Mouse (Mus musculus) liver, postnatal 0 days (tissue): ENCODE measurements around the gene Col4a1. TPM values are rescaled to one million over a fixed set of nuclear protein-coding genes. Genes with fewer than 3 reads are reported as not detected.

ENCODE experiments used
- ATAC-seq: fragments of 200-750 bp; cut with Nextera tagmentation; 2 replicates; pipeline ENCODE4 v1.8.0; 2017; ENCODE audit warnings: mild to moderate bottlenecking, moderate library complexity
- DNase-seq: peaks from one replicate; pipeline ENCODE4 v3.0.0-alpha.2; 2016
- H3K27ac ChIP-seq: fragments of 300-500 bp; sonication (generic); 2 replicates; pipeline ENCODE4 v1.5.1; 2014; ENCODE audit warnings: antibody characterized with exemption, moderate library complexity, mild to moderate bottlenecking, low read depth
- H3K27me3 ChIP-seq: fragments of 300-500 bp; sonication (generic); 2 replicates; pipeline ENCODE4 v1.6.1; 2014; ENCODE audit warnings: low read length, control low read depth, mixed read lengths; ENCODE audit not compliant: insufficient read depth
- H3K36me3 ChIP-seq: fragments of 300-500 bp; sonication (generic); replicated peaks from 2 replicates; pipeline ENCODE4 v1.6.1; 2014; ENCODE audit warnings: mild to moderate bottlenecking, control low read depth, low read length, moderate library complexity, mixed read lengths; ENCODE audit not compliant: insufficient read depth
- H3K4me1 ChIP-seq: fragments of 300-500 bp; sonication (generic); 2 replicates; pipeline ENCODE4 v1.6.1; 2014; ENCODE audit warnings: antibody characterized with exemption, mild to moderate bottlenecking, control low read depth; ENCODE audit not compliant: insufficient read depth
- H3K4me2 ChIP-seq: fragments of 300-500 bp; sonication (generic); 2 replicates; pipeline ENCODE4 v1.6.1; 2014; ENCODE audit warnings: low read depth, mild to moderate bottlenecking, low read length, moderate library complexity, mixed read lengths
- H3K4me3 ChIP-seq: fragments of 300-500 bp; sonication (generic); 2 replicates; pipeline ENCODE4 v1.5.1; 2014; ENCODE audit warnings: low read depth, low read length
- H3K9ac ChIP-seq: fragments of 300-500 bp; sonication (generic); replicated peaks from 2 replicates; pipeline ENCODE4 v1.6.1; 2014; ENCODE audit warnings: mild to moderate bottlenecking, moderate library complexity
- H3K9me3 ChIP-seq: fragments of 300-500 bp; sonication (generic); 2 replicates; pipeline ENCODE4 v1.6.1; 2016; ENCODE audit warnings: mild to moderate bottlenecking, control low read depth, low read length, mixed read lengths
- CTCF ChIP-seq: sonication (generic); IDR thresholded peaks from 2 replicates; pipeline ENCODE4 v1.5.1; 2016; ENCODE audit warnings: antibody characterized with exemption, low read depth
- EP300 ChIP-seq: IDR thresholded peaks from 2 replicates; pipeline ENCODE4 v1.6.1; 2016; ENCODE audit warnings: antibody characterized with exemption, low read depth, mild to moderate bottlenecking
- WGBS: fragments of 180-500 bp; shearing (Covaris S2); extraction: QIAGEN DNeasy Blood & Tissue Kit; methylation state at CpG from one replicate; pipeline ENCODE4 v1.1.7; 2014; ENCODE audit not compliant: insufficient replicate concordance; 5-methylcytosine and 5-hydroxymethylcytosine counted together
- polyA plus RNA-seq: library from polyadenylated mRNA; unstranded; fragments of >200 nt; fragmentation: Nextera tagmentation; extraction: Ambion mirVana; gene quantifications from 2 replicates; pipeline ENCODE4 v1.2.1, GENCODE M21; 2015

Col4a1 gene
- polyA plus RNA-seq, 1 experiment from 2014 or later, result 22.6 TPM

DNA sequence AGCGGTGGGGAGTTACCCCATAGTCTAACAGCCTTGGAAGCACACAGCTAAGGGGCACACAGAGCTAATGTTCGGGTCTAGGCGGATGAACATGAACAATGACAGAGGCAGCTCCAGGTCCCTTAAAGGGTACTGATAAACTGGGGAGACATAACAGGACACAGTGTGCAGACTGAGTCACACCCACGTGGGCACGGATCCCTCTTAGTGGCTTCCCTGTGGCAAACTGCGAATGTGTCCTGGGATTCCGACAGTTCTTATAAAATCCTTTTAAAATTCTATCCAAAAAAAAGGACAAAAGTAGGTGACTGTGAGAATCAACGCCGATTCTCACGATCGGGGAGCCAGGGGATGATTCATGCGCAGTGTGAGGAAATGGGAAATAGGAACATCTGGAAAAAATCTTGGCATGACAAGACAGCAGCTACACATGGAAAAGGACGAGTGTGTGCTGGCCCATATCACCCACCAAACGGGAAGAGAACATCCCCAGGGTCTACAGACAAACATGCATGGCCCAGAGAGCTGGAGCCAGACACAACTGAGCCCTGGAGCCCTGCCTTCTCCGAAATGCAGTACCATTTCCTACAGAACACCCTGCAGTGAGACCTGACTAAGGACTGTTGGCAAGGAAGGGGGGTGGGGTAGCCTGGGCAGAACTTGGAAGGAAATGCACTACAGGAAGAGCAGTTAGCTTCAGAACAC lies 50.4 kb downstream of the Col4a1 start:
- no peak for TF ChIP-seq CTCF
- TF ChIP-seq EP300, result no peak
- WGBS, result 66% methylated on average over 15 of the region's 15 CpGs
- no peak for DNase-seq

GRCm38 (mm10) chr8:11259832-11260615 lies 52.6 kb downstream of the Col4a1 start:
- no peak overlapping the region for H3K4me3 ChIP-seq
- H3K4me2 ChIP-seq, result no peak overlapping the region
- no peaks in the 10 kb centered on the region for H3K9me3 ChIP-seq
- 17% methylated on average over 10 of the region's 10 CpGs for WGBS
- H3K27me3 ChIP-seq, result no peaks in the 10 kb centered on the region
- no peak for DNase-seq
- H3K4me1 ChIP-seq, result peaks cover 16% of the 10 kb centered on the region; the same call in 1 of the 2 replicates
- no peak for TF ChIP-seq CTCF
- TF ChIP-seq EP300, result no peak; the same call in 1 of the 2 replicates
- H3K9ac ChIP-seq, result no peak overlapping the region
- H3K27ac ChIP-seq, result peak overlapping the region; percentile 49; the same call in 1 of the 2 replicates
- peak; percentile 49; the same call in 1 of the 2 replicates for ATAC-seq
- H3K36me3 ChIP-seq, result no peaks in the 10 kb centered on the region

More for the DNA sequence above, 50.4 kb downstream of the Col4a1 start:
- Histone ChIP-seq H3K9me3 (no peaks in the 10 kb centered on the region), H3K4me3 (no peak overlapping the region), H3K27ac (no peak overlapping the region; the same call in 1 of the 2 replicates), H3K27me3 (no peaks in the 10 kb centered on the region), H3K4me1 (peaks cover 16% of the 10 kb centered on the region; the same call in 1 of the 2 replicates), H3K9ac (no peak overlapping the region), H3K4me2 (no peak overlapping the region), H3K36me3 (no peaks in the 10 kb centered on the region)
- no peak; the same call in 1 of the 2 replicates for ATAC-seq

- ATAC-seq (no peak), DNase-seq (no peak)
- Histone ChIP-seq H3K9ac (no peak overlapping the region), H3K4me2 (no peak overlapping the region), H3K4me1 (peaks cover 16% of the 10 kb centered on the region; the same call in 1 of the 2 replicates), H3K27me3 (no peaks in the 10 kb centered on the region), H3K36me3 (no peaks in the 10 kb centered on the region), H3K9me3 (no peaks in the 10 kb centered on the region), H3K4me3 (no peak overlapping the region), H3K27ac (no peak overlapping the region)
- 39% methylated on average over 2 of the region's 2 CpGs for WGBS
- TF ChIP-seq EP300 (no peak), CTCF (no peak)
Measured at GRCm38 (mm10) chr8:11258517-11259136, 54.0 kb downstream of the Col4a1 start.

- Histone ChIP-seq H3K4me1 (peaks cover 16% of the 10 kb centered on the region; the same call in 1 of the 2 replicates), H3K27me3 (no peaks in the 10 kb centered on the region), H3K36me3 (no peaks in the 10 kb centered on the region), H3K9me3 (no peaks in the 10 kb centered on the region), H3K4me3 (no peak overlapping the region), H3K9ac (no peak overlapping the region), H3K27ac (no peak overlapping the region), H3K4me2 (no peak overlapping the region)
- DNase-seq, result no peak
- no peak for ATAC-seq
- 69% methylated on average over 13 of the region's 13 CpGs for whole genome bisulfite sequencing
- TF ChIP-seq CTCF (no peak), EP300 (no peak)
Measured at GRCm38 (mm10) chr8:11257079-11258017, 55.3 kb downstream of the Col4a1 start.

- 64% methylated on average over 7 of the region's 7 CpGs for WGBS
- no peak for DNase-seq
- no peak overlapping the region for H3K4me2 ChIP-seq
- H3K4me3 ChIP-seq, result no peak overlapping the region
- H3K36me3 ChIP-seq, result no peaks in the 10 kb centered on the region
- H3K9me3 ChIP-seq, result no peaks in the 10 kb centered on the region
- H3K27ac ChIP-seq, result no peak overlapping the region
- no peak for ATAC-seq
- no peak overlapping the region for H3K9ac ChIP-seq
- H3K27me3 ChIP-seq, result no peaks in the 10 kb centered on the region
- H3K4me1 ChIP-seq, result peaks cover 16% of the 10 kb centered on the region; the same call in 1 of the 2 replicates
- TF ChIP-seq EP300 (no peak), CTCF (no peak)
Measured at GRCm38 (mm10) chr8:11256405-11256804, 56.2 kb downstream of the Col4a1 start.
